Mouse (Mus musculus) monocyte, adult 2 months (primary cell): ENCODE measurements around the gene Gen1.

ENCODE experiments used
- DNase-seq, 2 experiments: peaks; one replicate each; pipeline ENCODE4 v3.0.0; 2022; ENCODE audit warnings: low spot score in 2 of 2, low read depth in 1 of 2

Gen1 gene

DNA sequence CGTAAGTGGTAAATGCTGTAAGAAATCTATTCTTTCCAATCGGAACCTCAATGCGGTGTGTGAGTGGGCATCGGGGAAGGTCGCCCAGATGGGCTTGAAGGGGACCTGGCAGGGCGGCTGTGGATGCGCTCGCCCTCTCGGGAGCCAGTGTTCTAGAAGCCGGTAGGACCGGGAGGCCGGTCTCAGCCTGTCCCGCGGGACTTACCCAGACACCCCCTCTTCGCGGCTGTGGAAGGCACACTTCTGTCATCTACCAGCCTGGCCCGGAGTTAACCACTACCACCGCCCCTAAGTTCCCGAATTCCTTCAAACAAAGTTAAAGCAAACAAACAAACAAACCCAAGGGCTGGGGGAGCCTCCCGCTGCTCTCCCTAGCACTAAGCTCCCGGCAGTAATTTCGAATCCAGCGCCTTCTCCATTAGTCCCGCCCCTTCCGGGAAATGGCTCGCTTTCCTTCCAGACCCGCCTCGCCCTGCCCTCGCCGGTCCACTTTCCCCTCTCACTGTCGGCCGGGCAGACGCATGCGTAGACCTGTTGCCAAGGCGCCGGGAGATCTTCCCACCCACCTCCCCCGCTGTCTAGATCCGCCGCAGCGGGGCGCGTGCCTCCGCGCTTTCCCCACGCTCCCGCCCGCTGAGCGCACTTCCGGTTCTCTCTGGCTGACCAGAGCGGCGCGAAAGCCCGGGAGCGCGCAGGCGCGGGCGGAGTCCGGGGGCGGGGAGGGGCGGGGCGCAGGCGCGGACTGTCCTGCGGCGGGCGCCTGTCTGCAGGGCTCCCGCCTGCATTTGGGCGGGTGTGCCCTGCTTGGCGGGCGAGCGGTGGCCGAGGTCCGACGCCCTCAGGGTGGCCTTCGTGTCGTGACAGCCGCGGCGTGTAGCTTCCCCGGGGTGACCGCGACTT, at the start of gene Gen1, which contains the start of gene Smc6:
TSS of gene Gen1 (minus strand) at position 420 of the 900 bp plus-strand sequence.
TSS of gene Smc6 (plus strand) at position 505 of the 900 bp plus-strand sequence.
- DNase-seq: peak; percentile 91 to 93

GRCm38 (mm10) chr12:11313840-11314239, 48.2 kb upstream of the Gen1 start:
- DNase-seq: no peak

- DNase-seq: no peak
Measured at GRCm38 (mm10) chr12:11311106-11311505, 45.5 kb upstream of the Gen1 start.

DNA sequence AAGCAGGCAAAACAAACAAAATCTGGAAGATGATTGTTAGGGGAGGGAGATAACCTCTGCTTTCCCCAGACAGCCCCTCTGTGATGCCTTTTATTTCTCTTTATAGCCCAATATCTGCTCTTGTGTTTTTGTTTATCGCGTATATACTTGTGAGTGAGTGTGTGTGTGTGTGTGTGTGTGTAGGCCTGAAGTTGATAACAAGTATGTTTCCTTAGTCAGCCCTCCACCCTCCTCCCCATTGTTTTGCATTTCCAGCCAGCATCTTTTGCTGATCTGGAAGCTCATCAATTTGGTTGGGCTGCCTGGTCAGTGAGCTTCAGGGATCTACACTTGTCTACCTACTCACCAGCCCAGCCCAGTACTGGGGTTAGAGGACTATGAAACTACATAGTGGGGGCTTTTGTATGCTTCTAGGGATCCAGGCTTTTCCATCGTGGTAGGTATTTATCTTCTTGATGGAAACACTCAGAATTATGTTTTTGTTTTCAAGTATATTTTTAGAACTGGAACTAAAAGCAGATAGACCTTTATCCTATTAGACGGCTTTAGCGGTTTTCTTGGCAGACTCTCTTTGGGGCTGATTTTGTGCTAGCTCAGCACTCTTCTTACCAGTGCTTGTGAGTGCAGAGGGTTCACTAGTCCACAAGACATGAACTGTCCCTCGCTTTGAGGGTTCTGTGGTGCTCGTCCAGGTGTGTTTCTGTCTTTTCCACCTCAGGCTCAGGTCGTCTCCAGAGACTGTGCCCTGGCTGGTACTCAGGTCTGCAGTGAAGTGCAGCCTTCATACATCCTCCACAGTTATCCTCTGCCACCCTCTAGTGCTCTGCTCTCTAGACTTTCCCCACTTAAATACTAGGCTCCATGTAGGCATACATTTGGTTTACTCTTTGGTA, 41.4 kb upstream of the Gen1 start:
- DNase-seq: no peak

- DNase-seq: no peak
Measured at GRCm38 (mm10) chr12:11300858-11301257, 35.3 kb upstream of the Gen1 start.

DNA sequence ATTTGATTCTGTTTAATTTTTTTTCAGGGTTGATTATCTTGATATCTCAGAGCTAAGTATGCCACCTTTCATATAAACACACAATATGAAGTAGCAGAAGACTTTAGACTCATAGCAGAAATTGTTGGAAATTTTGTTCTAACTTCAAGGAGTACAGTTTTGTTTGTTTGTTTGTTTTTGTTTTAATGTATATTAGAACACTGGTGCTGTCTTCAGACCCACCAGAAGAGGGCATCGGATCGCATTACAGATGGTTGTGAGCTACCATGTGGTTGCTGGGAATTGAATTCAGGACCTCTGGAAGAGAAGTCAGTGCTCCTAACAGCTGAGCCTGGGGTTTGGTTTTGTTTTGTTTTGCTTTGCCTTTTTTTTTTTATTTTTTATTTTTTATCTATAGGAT, 20.8 kb upstream of the Gen1 start:
- DNase-seq: no peak

GRCm38 (mm10) chr12:11281584-11281983, 16.0 kb upstream of the Gen1 start:
- no peak for DNase-seq

GRCm38 (mm10) chr12:11279886-11280285, 14.3 kb upstream of the Gen1 start:
- DNase-seq: no peak

DNA sequence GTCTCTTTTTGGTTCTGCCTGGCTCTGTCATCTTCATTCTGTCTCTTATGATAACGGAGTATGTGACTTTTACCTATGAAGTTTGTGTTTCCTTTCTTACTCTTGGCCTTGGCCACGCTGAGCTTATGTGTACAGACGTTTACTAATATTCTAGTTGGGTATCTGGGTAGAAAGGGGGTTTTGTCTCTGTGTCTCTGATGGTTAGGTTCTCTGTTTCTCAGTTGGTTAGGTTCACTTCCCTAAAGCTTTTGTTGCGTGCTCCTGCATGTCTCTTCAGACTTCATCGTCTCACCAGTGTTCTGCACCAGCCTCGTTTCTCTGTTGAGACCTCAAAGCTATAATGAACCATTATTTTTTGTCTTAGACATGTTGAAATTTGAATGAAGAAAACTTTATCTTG, 11.6 kb upstream of the Gen1 start:
- no peak for DNase-seq

GRCm38 (mm10) chr12:11276632-11277031, 11.0 kb upstream of the Gen1 start:
- DNase-seq: no peak

- DNase-seq: no peak
Measured at GRCm38 (mm10) chr12:11273185-11273584, 7.6 kb upstream of the Gen1 start.

GRCm38 (mm10) chr12:11272568-11272967, 7.0 kb upstream of the Gen1 start:
- no peak for DNase-seq

DNA sequence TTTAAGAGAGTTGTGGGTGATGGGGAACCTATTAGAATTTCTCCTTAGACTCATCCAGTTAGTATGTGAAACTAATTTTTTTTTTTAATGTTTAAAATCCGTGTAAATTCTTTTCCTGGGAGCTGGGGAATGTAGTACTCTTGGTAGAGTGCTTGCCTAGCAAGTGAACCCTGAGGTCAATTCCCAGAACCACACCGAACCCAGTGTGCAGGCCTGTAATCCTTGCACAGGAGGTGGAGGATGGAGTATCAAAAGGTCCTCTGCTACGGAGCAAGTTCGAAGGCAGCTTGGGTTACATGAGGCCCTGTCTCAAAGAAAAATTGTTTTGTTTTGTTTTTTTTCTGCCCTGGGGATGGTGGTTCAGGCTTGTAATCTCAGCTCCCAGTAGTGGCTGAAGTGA, 1.4 kb upstream of the Gen1 start:
- no peak for DNase-seq

GRCm38 (mm10) chr12:11266282-11266985, 833 bp upstream of the Gen1 start:
- no peak for DNase-seq

DNA sequence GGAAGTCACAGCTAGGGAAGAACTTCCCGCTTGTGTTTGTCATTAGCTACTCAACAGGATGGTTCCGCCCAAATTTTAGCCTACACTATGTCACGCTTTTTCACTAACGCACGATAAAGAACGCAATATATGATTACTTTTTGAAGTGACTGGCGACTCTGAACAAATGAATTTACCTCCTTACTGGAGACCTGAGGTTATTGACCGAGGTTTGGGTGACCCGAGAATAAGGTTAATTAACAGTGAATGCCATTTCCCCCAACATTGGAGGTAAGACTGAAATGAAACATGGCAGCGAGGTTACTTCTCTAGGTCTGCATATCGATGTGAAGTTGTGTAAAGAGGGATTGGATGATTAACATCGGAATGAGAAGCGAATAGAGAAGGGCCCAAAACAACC, 706 bp downstream of the Gen1 start:
- DNase-seq: no peak

DNA sequence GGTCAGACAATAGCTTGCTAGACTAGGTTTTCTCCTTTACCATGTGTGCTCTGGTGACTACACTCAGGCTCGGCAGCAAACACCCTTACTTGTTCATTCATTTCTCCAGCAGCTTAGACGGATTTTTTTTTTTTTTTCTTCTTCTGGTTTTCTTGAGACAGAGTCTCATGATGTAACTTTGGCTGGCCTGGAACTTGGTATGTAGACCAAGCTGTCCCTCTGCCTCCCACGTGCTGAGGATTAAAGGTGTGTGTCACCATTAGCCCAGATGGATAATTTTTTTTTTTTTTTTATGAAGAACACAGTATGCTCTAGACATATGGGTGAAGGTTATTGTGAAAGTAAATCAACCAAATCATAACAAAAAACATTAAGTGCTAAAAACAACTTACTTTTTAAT, 15.3 kb downstream of the Gen1 start:
- no peak for DNase-seq

- no peak for DNase-seq
Measured at GRCm38 (mm10) chr12:11247460-11247859, 18.1 kb downstream of the Gen1 start.

DNA sequence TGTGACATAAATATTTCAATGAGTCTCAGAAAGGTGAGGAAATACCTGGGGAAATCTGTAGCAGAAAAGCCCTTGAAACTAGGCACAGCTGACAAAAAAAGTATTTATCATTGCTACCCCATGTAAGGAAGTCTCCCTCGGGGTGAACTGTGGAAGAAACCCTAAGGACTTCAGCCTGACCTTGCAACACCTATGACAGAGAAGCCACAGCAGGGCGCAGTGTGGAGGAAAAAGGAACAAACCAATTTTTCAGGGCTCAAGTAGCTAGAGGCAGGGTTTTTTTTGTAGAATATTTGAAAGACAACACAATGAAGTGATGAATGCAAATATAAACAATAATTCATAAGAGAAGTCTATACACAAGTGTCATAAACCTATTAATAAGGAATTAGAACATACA, 29.6 kb downstream of the Gen1 start:
- DNase-seq: no peak

DNA sequence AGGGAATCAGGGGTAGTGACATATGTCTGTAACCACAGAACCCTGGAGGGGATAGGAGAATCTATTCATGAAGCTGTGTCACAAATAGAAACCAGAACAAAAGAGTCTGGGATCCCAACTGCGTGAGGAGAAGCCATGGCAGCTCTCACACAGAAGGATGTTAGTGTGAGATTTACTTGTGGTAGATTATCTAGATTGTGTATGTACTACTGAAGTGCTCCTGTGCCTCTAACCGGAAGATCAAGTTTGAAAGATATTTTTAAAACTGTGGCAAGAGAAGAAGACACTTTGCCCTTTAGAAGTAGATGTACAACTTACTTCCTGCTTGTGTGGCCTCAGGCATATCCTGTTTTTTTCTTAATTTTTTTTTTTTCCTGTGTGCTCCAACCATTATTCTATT, 35.3 kb downstream of the Gen1 start:
- no peak for DNase-seq

GRCm38 (mm10) chr12:11226529-11227268, 38.9 kb downstream of the Gen1 start:
- no peak for DNase-seq

GRCm38 (mm10) chr12:11226123-11226522, 39.5 kb downstream of the Gen1 start:
- no peak for DNase-seq
